Mouse (Mus musculus): Measurements from ENCODE around the gene Exog. TPM values are rescaled to one million over a fixed set of nuclear protein-coding genes. Genes with fewer than 3 reads are reported as not detected.

Gene Exog
- polyA plus RNA-seq, 1 experiment from 2014 or later, result 6.9 TPM

- no peaks in the 10 kb centered on the region for H3K9me3 ChIP-seq (replicated peaks)
- H3K4me3 ChIP-seq (replicated peaks), result no peak overlapping the region
- WGBS (ENCODE audit: insufficient replicate concordance), result 41% methylated on average over 8 of the region's 8 CpGs
- peak; percentile 24 for DNase-seq
- H3K36me3 ChIP-seq, result peaks cover 58% of the 10 kb centered on the region
- no peak for ATAC-seq (ENCODE audit: low read depth)
- no peak overlapping the region for H3K27ac ChIP-seq
- H3K4me1 ChIP-seq (replicated peaks), result no peaks in the 10 kb centered on the region
- no peak overlapping the region for H3K9ac ChIP-seq
- no peaks in the 10 kb centered on the region for H3K27me3 ChIP-seq
- H3K4me2 ChIP-seq, result no peak overlapping the region
Measured at GRCm38 (mm10) chr9:119460410-119460809, 15.7 kb downstream of the Exog start.

GRCm38 (mm10) chr9:119465056-119465455, 20.3 kb downstream of the Exog start:
- 86% methylated on average over 6 of the region's 6 CpGs for WGBS (ENCODE audit: insufficient replicate concordance)
- peaks cover 63% of the 10 kb centered on the region for H3K36me3 ChIP-seq

GRCm38 (mm10) chr9:119465595-119465994, 20.9 kb downstream of the Exog start:
- no peak overlapping the region for H3K4me3 ChIP-seq (replicated peaks)
- H3K36me3 ChIP-seq, result peaks cover 63% of the 10 kb centered on the region
- peaks cover 24% of the 10 kb centered on the region for H3K4me1 ChIP-seq (replicated peaks)
- H3K27ac ChIP-seq, result no peak overlapping the region
- H3K9me3 ChIP-seq (replicated peaks), result no peaks in the 10 kb centered on the region
- H3K27me3 ChIP-seq, result no peaks in the 10 kb centered on the region
- no peak overlapping the region for H3K9ac ChIP-seq
- no peak for DNase-seq
- 78% methylated on average over 7 of the region's 7 CpGs for WGBS (ENCODE audit: insufficient replicate concordance)
- ATAC-seq (ENCODE audit: low read depth), result no peak
- no peak overlapping the region for H3K4me2 ChIP-seq

More at GRCm38 (mm10) chr9:119465056-119465455, 20.3 kb downstream of the Exog start:
- Histone ChIP-seq H3K4me1 (replicated peaks) (peaks cover 19% of the 10 kb centered on the region), H3K27ac (no peak overlapping the region), H3K4me2 (no peak overlapping the region), H3K9me3 (replicated peaks) (no peaks in the 10 kb centered on the region), H3K9ac (no peak overlapping the region), H3K27me3 (no peaks in the 10 kb centered on the region), H3K4me3 (replicated peaks) (no peak overlapping the region)
- ATAC-seq (ENCODE audit: low read depth) (no peak), DNase-seq (no peak)

GRCm38 (mm10) chr9:119469691-119470353, 25.1 kb downstream of the Exog start:
- Histone ChIP-seq H3K36me3 (peaks cover 22% of the 10 kb centered on the region), H3K4me2 (peak overlapping the region; percentile 40), H3K4me1 (replicated peaks) (peaks cover 35% of the 10 kb centered on the region), H3K27ac (no peak overlapping the region), H3K27me3 (no peaks in the 10 kb centered on the region), H3K4me3 (replicated peaks) (no peak overlapping the region), H3K9me3 (replicated peaks) (no peaks in the 10 kb centered on the region), H3K9ac (no peak overlapping the region)
- peak; percentile 44 for DNase-seq
- peak; percentile 98 for ATAC-seq (ENCODE audit: low read depth)
- WGBS (ENCODE audit: insufficient replicate concordance), result 55% methylated on average over 8 of the region's 8 CpGs

- Histone ChIP-seq H3K4me2 (no peak overlapping the region), H3K36me3 (peaks cover 2% of the 10 kb centered on the region; the same call in 1 of the 2 replicates), H3K27me3 (no peaks in the 10 kb centered on the region), H3K4me3 (replicated peaks) (no peak overlapping the region), H3K9ac (no peak overlapping the region), H3K9me3 (replicated peaks) (no peaks in the 10 kb centered on the region), H3K27ac (no peak overlapping the region), H3K4me1 (replicated peaks) (peaks cover 41% of the 10 kb centered on the region)
- WGBS (ENCODE audit: insufficient replicate concordance), result 75% methylated on average over 11 of the region's 11 CpGs
- ATAC-seq (ENCODE audit: low read depth) (no peak), DNase-seq (no peak)
Measured at GRCm38 (mm10) chr9:119472412-119472918, 27.7 kb downstream of the Exog start.

- Histone ChIP-seq H3K27ac (no peak overlapping the region), H3K4me3 (replicated peaks) (no peak overlapping the region), H3K9me3 (replicated peaks) (no peaks in the 10 kb centered on the region), H3K4me1 (replicated peaks) (peaks cover 41% of the 10 kb centered on the region), H3K4me2 (no peak overlapping the region), H3K36me3 (no peaks in the 10 kb centered on the region), H3K27me3 (no peaks in the 10 kb centered on the region), H3K9ac (no peak overlapping the region)
- ATAC-seq (ENCODE audit: low read depth), result no peak
- DNase-seq, result no peak
- 65% methylated on average over 1 of the region's 1 CpGs for WGBS (ENCODE audit: insufficient replicate concordance)
Measured at GRCm38 (mm10) chr9:119473011-119473410, 28.3 kb downstream of the Exog start.

GRCm38 (mm10) chr9:119473608-119474164, 28.9 kb downstream of the Exog start:
- H3K4me1 ChIP-seq (replicated peaks), result peaks cover 35% of the 10 kb centered on the region
- no peak overlapping the region for H3K9ac ChIP-seq
- no peaks in the 10 kb centered on the region for H3K27me3 ChIP-seq
- ATAC-seq (ENCODE audit: low read depth) (no peak), DNase-seq (no peak)
- H3K4me3 ChIP-seq (replicated peaks), result no peak overlapping the region
- H3K36me3 ChIP-seq, result no peaks in the 10 kb centered on the region
- no peak overlapping the region for H3K4me2 ChIP-seq
- H3K27ac ChIP-seq, result no peak overlapping the region
- WGBS (ENCODE audit: insufficient replicate concordance), result 66% methylated on average over 9 of the region's 9 CpGs
- no peaks in the 10 kb centered on the region for H3K9me3 ChIP-seq (replicated peaks)

GRCm38 (mm10) chr9:119474717-119475611, 30.2 kb downstream of the Exog start:
- H3K9me3 ChIP-seq (replicated peaks), result no peaks in the 10 kb centered on the region
- no peak overlapping the region for H3K9ac ChIP-seq
- no peak for DNase-seq
- H3K4me1 ChIP-seq (replicated peaks), result peaks cover 23% of the 10 kb centered on the region
- H3K27me3 ChIP-seq, result no peaks in the 10 kb centered on the region
- no peak for ATAC-seq (ENCODE audit: low read depth)
- H3K27ac ChIP-seq, result no peak overlapping the region
- 64% methylated on average over 15 of the region's 15 CpGs for WGBS (ENCODE audit: insufficient replicate concordance)
- no peaks in the 10 kb centered on the region for H3K36me3 ChIP-seq
- no peak overlapping the region for H3K4me2 ChIP-seq
- H3K4me3 ChIP-seq (replicated peaks), result no peak overlapping the region

- ATAC-seq (ENCODE audit: low read depth), result 0 out of 2 replicates have a peak, but pooled peaks have one; percentile 26
- Histone ChIP-seq H3K4me3 (replicated peaks) (no peak overlapping the region), H3K27me3 (no peaks in the 10 kb centered on the region), H3K27ac (no peak overlapping the region), H3K4me1 (replicated peaks) (peaks cover 9% of the 10 kb centered on the region; the same call in 1 of the 2 replicates), H3K4me2 (no peak overlapping the region), H3K9me3 (replicated peaks) (no peaks in the 10 kb centered on the region), H3K36me3 (no peaks in the 10 kb centered on the region), H3K9ac (no peak overlapping the region)
- 32% methylated on average over 6 of the region's 6 CpGs for WGBS (ENCODE audit: insufficient replicate concordance)
- DNase-seq, result no peak
Measured at GRCm38 (mm10) chr9:119477754-119478153, 33.0 kb downstream of the Exog start.

- DNase-seq, result no peak
- Histone ChIP-seq H3K9me3 (replicated peaks) (no peaks in the 10 kb centered on the region), H3K27ac (no peak overlapping the region), H3K27me3 (no peaks in the 10 kb centered on the region), H3K9ac (no peak overlapping the region), H3K36me3 (no peaks in the 10 kb centered on the region), H3K4me1 (replicated peaks) (peaks cover 9% of the 10 kb centered on the region; the same call in 1 of the 2 replicates), H3K4me3 (replicated peaks) (no peak overlapping the region), H3K4me2 (no peak overlapping the region)
- WGBS (ENCODE audit: insufficient replicate concordance), result 64% methylated on average over 11 of the region's 11 CpGs
- no peak for ATAC-seq (ENCODE audit: low read depth)
Measured at GRCm38 (mm10) chr9:119478345-119478744, 33.6 kb downstream of the Exog start.

GRCm38 (mm10) chr9:119479297-119479696, 34.6 kb downstream of the Exog start:
- WGBS (ENCODE audit: insufficient replicate concordance), result 59% methylated on average over 8 of the region's 8 CpGs
- Histone ChIP-seq H3K4me1 (replicated peaks) (peaks cover 9% of the 10 kb centered on the region; the same call in 1 of the 2 replicates), H3K9ac (no peak overlapping the region), H3K4me2 (no peak overlapping the region), H3K9me3 (replicated peaks) (no peaks in the 10 kb centered on the region), H3K4me3 (replicated peaks) (no peak overlapping the region), H3K27me3 (no peaks in the 10 kb centered on the region), H3K27ac (no peak overlapping the region), H3K36me3 (no peaks in the 10 kb centered on the region)
- no peak for DNase-seq
- ATAC-seq (ENCODE audit: low read depth), result no peak

Measured in liver, embryonic 13.5 days (tissue).